Mouse (Mus musculus): ENCODE data around the gene Trappc4. TPM values are rescaled to one million over a fixed set of nuclear protein-coding genes. Genes with fewer than 3 reads are reported as not detected.
A peak's percentile ranks its signal among the peaks of the same experiment; 100 is the strongest.
"Not testable (repeated sequence)": the region's sequence is repeated elsewhere in the genome, so short reads cannot be mapped to it uniquely, and the experiment has no call there.

The Trappc4 gene
- polyA plus RNA-seq, 1 experiment from 2014 or later: 112 TPM

GRCm38 (mm10) chr9:44423576-44423975 is 16.2 kb upstream of the Trappc4 start:
- H3K27ac ChIP-seq (ENCODE audit: low read length): no peak overlapping the region
- WGBS: 82% methylated on average over 4 of the region's 4 CpGs
- no peak overlapping the region for H3K4me2 ChIP-seq (ENCODE audit: low read depth, low read length)
- no peak for ATAC-seq (ENCODE audit: insufficient read depth, low FRiP score)
- H3K36me3 ChIP-seq (ENCODE audit: control insufficient read depth, insufficient read depth, low read length): no peaks in the 10 kb centered on the region
- H3K9me3 ChIP-seq (replicated peaks; ENCODE audit: control insufficient read depth, low read length): 0 out of 2 replicates have a peak, but pooled peaks cover 3% of the 10 kb centered on the region
- H3K27me3 ChIP-seq (ENCODE audit: control insufficient read depth, insufficient read depth, low read length): no peaks in the 10 kb centered on the region
- H3K4me3 ChIP-seq (replicated peaks; ENCODE audit: low read length): no peak overlapping the region
- no peaks in the 10 kb centered on the region for H3K4me1 ChIP-seq (ENCODE audit: control insufficient read depth, insufficient read depth, low read length)
- no peak overlapping the region for H3K9ac ChIP-seq (ENCODE audit: low read length)

GRCm38 (mm10) chr9:44420280-44420898 is 13.0 kb upstream of the Trappc4 start:
- no peak for ATAC-seq (ENCODE audit: insufficient read depth, low FRiP score)
- WGBS: 69% methylated on average over 5 of the region's 5 CpGs

GRCm38 (mm10) chr9:44419730-44420129 is 12.3 kb upstream of the Trappc4 start:
- H3K4me1 ChIP-seq (ENCODE audit: control insufficient read depth, insufficient read depth, low read length); H3K27me3 ChIP-seq (ENCODE audit: control insufficient read depth, insufficient read depth, low read length); ATAC-seq (ENCODE audit: insufficient read depth, low FRiP score); H3K27ac ChIP-seq (ENCODE audit: low read length); H3K9me3 ChIP-seq (replicated peaks; ENCODE audit: control insufficient read depth, low read length); H3K4me2 ChIP-seq (ENCODE audit: low read depth, low read length); H3K9ac ChIP-seq (ENCODE audit: low read length); H3K36me3 ChIP-seq (ENCODE audit: control insufficient read depth, insufficient read depth, low read length); H3K4me3 ChIP-seq (replicated peaks; ENCODE audit: low read length): not testable (repeated sequence)
- WGBS: 94% methylated on average over 9 of the region's 9 CpGs

More at GRCm38 (mm10) chr9:44420280-44420898, 13.0 kb upstream of the Trappc4 start:
- Histone ChIP-seq H3K9ac (ENCODE audit: low read length) (no peak overlapping the region), H3K36me3 (ENCODE audit: control insufficient read depth, insufficient read depth, low read length) (no peaks in the 10 kb centered on the region), H3K9me3 (replicated peaks; ENCODE audit: control insufficient read depth, low read length) (0 out of 2 replicates have a peak, but pooled peaks cover 3% of the 10 kb centered on the region), H3K4me1 (ENCODE audit: control insufficient read depth, insufficient read depth, low read length) (0 out of 2 replicates have a peak, but pooled peaks cover 7% of the 10 kb centered on the region), H3K27me3 (ENCODE audit: control insufficient read depth, insufficient read depth, low read length) (no peaks in the 10 kb centered on the region), H3K4me2 (ENCODE audit: low read depth, low read length) (no peak overlapping the region), H3K27ac (ENCODE audit: low read length) (no peak overlapping the region), H3K4me3 (replicated peaks; ENCODE audit: low read length) (no peak overlapping the region)

DNA sequence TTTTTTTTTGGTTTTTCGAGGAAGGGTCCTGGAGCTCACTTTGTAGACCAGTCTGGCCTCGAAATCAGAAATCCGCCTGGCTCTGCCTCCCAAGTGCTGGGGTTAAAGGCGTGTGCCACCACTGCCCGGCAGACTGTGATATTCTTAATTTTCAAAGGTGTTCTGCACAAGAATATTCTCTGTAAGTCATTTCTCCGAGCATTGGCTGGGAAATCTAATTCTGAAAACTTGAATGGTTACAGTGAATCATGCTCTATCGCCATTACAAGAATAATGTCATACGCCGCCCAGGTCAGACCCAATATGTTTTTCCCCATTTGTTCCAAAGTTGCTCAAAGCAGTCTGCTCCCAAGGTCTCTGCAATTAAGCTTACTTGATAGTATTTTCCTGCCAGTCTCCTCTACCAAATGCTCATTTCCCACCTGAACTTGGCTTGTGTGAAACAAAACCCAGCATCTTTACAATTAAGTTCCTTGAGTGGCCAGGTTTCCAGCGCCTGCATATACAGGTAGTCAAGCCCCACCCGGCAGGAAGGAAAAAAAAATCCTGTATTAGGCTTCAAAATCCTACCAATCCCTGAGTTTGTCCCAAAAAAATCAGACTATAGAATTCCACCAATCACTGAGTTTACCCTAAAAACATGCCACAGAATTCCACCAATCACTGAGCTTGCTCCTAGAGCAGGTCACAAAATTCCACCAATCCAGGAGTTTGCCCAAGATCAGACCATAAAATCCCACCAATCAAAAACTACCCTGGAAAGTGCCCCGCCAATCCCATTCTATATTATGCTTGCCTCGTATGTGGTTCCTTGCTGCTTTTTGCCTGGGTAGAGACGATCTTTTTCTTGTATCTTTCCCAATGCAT is 11.4 kb upstream of the Trappc4 start, which contains the start of gene Ccdc84:
Gene Ccdc84, minus strand, starts transcription at position 51 of the 867 bp plus-strand sequence.
- no peak for ATAC-seq (ENCODE audit: insufficient read depth, low FRiP score)
- Histone ChIP-seq H3K4me3 (replicated peaks; ENCODE audit: low read length) (peak within 1 kb of the TSS; percentile 77), H3K9me3 (replicated peaks; ENCODE audit: control insufficient read depth, low read length) (0 out of 2 replicates have a peak, but pooled peaks cover 3% of the 10 kb centered on the region), H3K4me1 (ENCODE audit: control insufficient read depth, insufficient read depth, low read length) (0 out of 2 replicates have a peak, but pooled peaks cover 7% of the 10 kb centered on the region), H3K27me3 (ENCODE audit: control insufficient read depth, insufficient read depth, low read length) (no peaks in the 10 kb centered on the region), H3K4me2 (ENCODE audit: low read depth, low read length) (peak within 1 kb of the TSS; percentile 91), H3K36me3 (ENCODE audit: control insufficient read depth, insufficient read depth, low read length) (no peaks in the 10 kb centered on the region), H3K27ac (ENCODE audit: low read length) (peak within 1 kb of the TSS; percentile 66), H3K9ac (ENCODE audit: low read length) (peak within 1 kb of the TSS; percentile 82)
- 73% methylated on average over 14 of the region's 14 CpGs for WGBS

DNA sequence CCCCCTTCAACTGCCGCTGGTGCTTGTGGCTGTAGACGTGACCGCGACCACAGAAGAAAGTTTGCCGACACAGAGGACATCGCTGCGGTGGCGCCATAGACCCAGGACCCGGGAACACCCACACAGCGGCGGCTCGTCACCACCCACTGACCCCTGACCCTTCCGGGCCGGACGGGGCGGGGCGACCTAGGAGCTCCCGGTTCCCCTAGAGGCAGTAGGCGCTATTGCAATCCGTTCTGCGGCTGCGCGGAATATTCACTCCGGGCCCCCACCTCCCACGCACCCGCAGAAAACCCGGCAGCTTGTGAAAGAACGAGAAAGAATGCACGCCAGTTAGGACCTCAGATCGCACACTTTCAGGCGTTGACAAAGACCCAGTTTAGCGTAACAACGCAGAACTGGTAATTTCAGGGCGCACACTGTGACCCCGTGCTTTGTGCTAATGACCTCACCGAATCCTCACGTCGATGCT is 10.5 kb upstream of the Trappc4 start:
- under 1% methylated on average over 38 of the region's 38 CpGs for WGBS
- Histone ChIP-seq H3K4me3 (replicated peaks; ENCODE audit: low read length) (peak overlapping the region; percentile 77), H3K36me3 (ENCODE audit: control insufficient read depth, insufficient read depth, low read length) (peaks cover 4% of the 10 kb centered on the region; the same call in 1 of the 2 replicates), H3K9me3 (replicated peaks; ENCODE audit: control insufficient read depth, low read length) (0 out of 2 replicates have a peak, but pooled peaks cover 3% of the 10 kb centered on the region), H3K4me2 (ENCODE audit: low read depth, low read length) (peak overlapping the region; percentile 91), H3K4me1 (ENCODE audit: control insufficient read depth, insufficient read depth, low read length) (0 out of 2 replicates have a peak, but pooled peaks cover 7% of the 10 kb centered on the region), H3K27me3 (ENCODE audit: control insufficient read depth, insufficient read depth, low read length) (no peaks in the 10 kb centered on the region), H3K9ac (ENCODE audit: low read length) (peak overlapping the region; percentile 82), H3K27ac (ENCODE audit: low read length) (peak overlapping the region; percentile 66)
- ATAC-seq (ENCODE audit: insufficient read depth, low FRiP score): peak; percentile 96

- 8% methylated on average over 26 of the region's 26 CpGs for WGBS
- Histone ChIP-seq H3K27me3 (ENCODE audit: control insufficient read depth, insufficient read depth, low read length) (no peaks in the 10 kb centered on the region), H3K9me3 (replicated peaks; ENCODE audit: control insufficient read depth, low read length) (0 out of 2 replicates have a peak, but pooled peaks cover 3% of the 10 kb centered on the region), H3K27ac (ENCODE audit: low read length) (peak overlapping the region; percentile 43), H3K4me3 (replicated peaks; ENCODE audit: low read length) (peak overlapping the region; percentile 77), H3K36me3 (ENCODE audit: control insufficient read depth, insufficient read depth, low read length) (peaks cover 6% of the 10 kb centered on the region; the same call in 1 of the 2 replicates), H3K9ac (ENCODE audit: low read length) (peak overlapping the region; percentile 82), H3K4me1 (ENCODE audit: control insufficient read depth, insufficient read depth, low read length) (0 out of 2 replicates have a peak, but pooled peaks cover 7% of the 10 kb centered on the region), H3K4me2 (ENCODE audit: low read depth, low read length) (peak overlapping the region; percentile 91)
- peak; percentile 72 for ATAC-seq (ENCODE audit: insufficient read depth, low FRiP score)
Observed at GRCm38 (mm10) chr9:44417156-44417891, 9.9 kb upstream of the Trappc4 start.

GRCm38 (mm10) chr9:44412781-44413180 is 5.4 kb upstream of the Trappc4 start:
- H3K9me3 ChIP-seq (replicated peaks; ENCODE audit: control insufficient read depth, low read length): no peaks in the 10 kb centered on the region
- H3K27ac ChIP-seq (ENCODE audit: low read length): no peak overlapping the region
- 76% methylated on average over 2 of the region's 2 CpGs for WGBS
- H3K4me3 ChIP-seq (replicated peaks; ENCODE audit: low read length): no peak overlapping the region
- peaks cover 30% of the 10 kb centered on the region for H3K36me3 ChIP-seq (ENCODE audit: control insufficient read depth, insufficient read depth, low read length)
- H3K9ac ChIP-seq (ENCODE audit: low read length): no peak overlapping the region
- peaks cover 7% of the 10 kb centered on the region; the same call in 1 of the 2 replicates for H3K4me1 ChIP-seq (ENCODE audit: control insufficient read depth, insufficient read depth, low read length)
- no peaks in the 10 kb centered on the region for H3K27me3 ChIP-seq (ENCODE audit: control insufficient read depth, insufficient read depth, low read length)
- ATAC-seq (ENCODE audit: insufficient read depth, low FRiP score): no peak
- no peak overlapping the region for H3K4me2 ChIP-seq (ENCODE audit: low read depth, low read length)

DNA sequence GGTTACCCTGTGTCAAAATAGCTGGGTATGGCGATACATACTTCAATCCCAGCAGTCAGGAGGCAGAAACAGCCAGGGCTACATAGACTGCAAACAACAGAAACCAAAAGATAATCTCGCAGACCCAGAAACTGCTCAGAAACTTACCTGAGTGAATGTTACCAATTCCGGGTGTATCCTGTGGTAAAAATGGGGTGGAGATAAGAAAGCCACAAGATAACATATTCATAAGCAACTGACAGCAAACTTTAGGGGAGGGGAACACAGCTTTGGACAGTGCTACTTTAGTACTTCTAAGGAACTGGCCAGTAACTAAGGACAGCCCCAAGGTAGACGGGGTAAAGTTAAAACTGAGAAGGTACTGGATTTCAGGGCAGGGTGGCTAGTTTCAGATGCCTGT is 4.9 kb upstream of the Trappc4 start:
- Histone ChIP-seq H3K36me3 (ENCODE audit: control insufficient read depth, insufficient read depth, low read length) (peaks cover 30% of the 10 kb centered on the region), H3K4me2 (ENCODE audit: low read depth, low read length) (no peak overlapping the region), H3K27me3 (ENCODE audit: control insufficient read depth, insufficient read depth, low read length) (no peaks in the 10 kb centered on the region), H3K27ac (ENCODE audit: low read length) (no peak overlapping the region), H3K4me1 (ENCODE audit: control insufficient read depth, insufficient read depth, low read length) (peaks cover 7% of the 10 kb centered on the region; the same call in 1 of the 2 replicates), H3K9me3 (replicated peaks; ENCODE audit: control insufficient read depth, low read length) (no peaks in the 10 kb centered on the region), H3K9ac (ENCODE audit: low read length) (no peak overlapping the region), H3K4me3 (replicated peaks; ENCODE audit: low read length) (no peak overlapping the region)
- 75% methylated on average over 4 of the region's 4 CpGs for WGBS
- ATAC-seq (ENCODE audit: insufficient read depth, low FRiP score): no peak
